Mouse (Mus musculus) heart, adult 2 months (tissue): Measurements from ENCODE around the gene Meis2.

Experiments used
- CTCF ChIP-seq: fragments of 200-600 bp; IDR thresholded peaks from 2 replicates; pipeline ENCODE4 v1.8.1; 2022; ENCODE audit warnings: antibody characterized with exemption, mild to moderate bottlenecking, moderate library complexity
- EP300 ChIP-seq: fragments of 200-500 bp; IDR thresholded peaks from 2 replicates; pipeline ENCODE4 v1.6.1; 2011; ENCODE audit warnings: low read depth, low read length, control low read depth; ENCODE audit not compliant: insufficient read depth
- POLR2A ChIP-seq: fragments of 200-500 bp; IDR thresholded peaks from 2 replicates; pipeline ENCODE4 v1.6.1; 2011; ENCODE audit warnings: mild to moderate bottlenecking, low read depth, low read length, control low read depth; ENCODE audit not compliant: insufficient read depth

- TF ChIP-seq CTCF (no peak), POLR2A (no peak), EP300 (no peak)
Observed at GRCm38 (mm10) chr2:115884184-115884583, 181.5 kb downstream of the Meis2 start.
